Mouse (Mus musculus) T-cell, adult 2 months (primary cell): Measurements from ENCODE around the gene Atf7ip.

Experiments
- DNase-seq: peaks from one replicate; pipeline ENCODE4 v3.0.0; 2022; ENCODE audit warnings: low spot score

Gene Atf7ip

GRCm38 (mm10) chr6:136646207-136646606 lies 140.2 kb downstream of the Atf7ip start:
- DNase-seq = no peak

GRCm38 (mm10) chr6:136647455-136647861 lies 141.5 kb downstream of the Atf7ip start:
- DNase-seq = no peak

GRCm38 (mm10) chr6:136650664-136651063 lies 144.7 kb downstream of the Atf7ip start:
- DNase-seq = no peak

GRCm38 (mm10) chr6:136653331-136653730 lies 147.4 kb downstream of the Atf7ip start:
- no peak for DNase-seq

GRCm38 (mm10) chr6:136654470-136654869 lies 148.5 kb downstream of the Atf7ip start:
- no peak for DNase-seq

- no peak for DNase-seq
Measured at GRCm38 (mm10) chr6:136655786-136656185, 149.8 kb downstream of the Atf7ip start.

GRCm38 (mm10) chr6:136658303-136658702 lies 152.3 kb downstream of the Atf7ip start:
- DNase-seq = no peak

- no peak for DNase-seq
Measured at GRCm38 (mm10) chr6:136659226-136659625, 153.3 kb downstream of the Atf7ip start.
